ENCODE assay signal across 21 mouse cellular contexts in genomic region chr6:147944020-147944419, GRCm38 (mm10).
"Had no signal": no experiment of that assay in that cellular context is flagged by ENCODE, and none has a peak within 500 bp of the region (broad histone marks: within the 10 kb centered on the region; RNA-seq: fewer than 3 reads in every experiment).

No protein-coding gene starts in this region.

- H3K4me3 ChIP-seq: kidney, embryonic 15.5 days; limb, embryonic 12.5 days; limb, embryonic 15.5 days; midbrain, embryonic 10.5 days; midbrain, embryonic 13.5 days; myocyte; neural tube, embryonic 13.5 days had no signal

- DNase-seq: kidney, postnatal 10 days; kidney, postnatal 36 days; left cerebral cortex, postnatal 4 days; liver, postnatal 0 days; lung, embryonic 14.5 days; retina, postnatal 1 day; right cerebral cortex, postnatal 25 days; thymus, adult 18-20 months; thymus, postnatal 36 days had no signal

- H3K27me3 ChIP-seq: kidney, embryonic 15.5 days; limb, embryonic 15.5 days; midbrain, embryonic 13.5 days; neural tube, embryonic 13.5 days had no signal

- H3K36me3 ChIP-seq: kidney, embryonic 15.5 days; limb, embryonic 12.5 days; limb, embryonic 15.5 days; midbrain, embryonic 10.5 days; midbrain, embryonic 13.5 days; neural tube, embryonic 13.5 days had no signal

- H3K9me3 ChIP-seq: kidney, embryonic 15.5 days; limb, embryonic 12.5 days; limb, embryonic 15.5 days; midbrain, embryonic 10.5 days; midbrain, embryonic 13.5 days; neural tube, embryonic 13.5 days had no signal

- H3K4me2 ChIP-seq: kidney, embryonic 15.5 days; limb, embryonic 12.5 days; limb, embryonic 15.5 days; liver, embryonic 11.5 days; lung, embryonic 14.5 days; midbrain, embryonic 13.5 days; neural tube, embryonic 13.5 days had no signal

- H3K4me1 ChIP-seq: kidney, embryonic 15.5 days; limb, embryonic 12.5 days; limb, embryonic 15.5 days; midbrain, embryonic 10.5 days; midbrain, embryonic 13.5 days; neural tube, embryonic 13.5 days had no signal

- H3K27ac ChIP-seq: kidney, embryonic 15.5 days; limb, embryonic 12.5 days; limb, embryonic 15.5 days; liver, embryonic 14.5 days; macrophage; midbrain, embryonic 10.5 days; midbrain, embryonic 13.5 days; neural tube, embryonic 13.5 days had no signal

- H3K9ac ChIP-seq: kidney, embryonic 15.5 days; limb, embryonic 12.5 days; limb, embryonic 15.5 days; liver, embryonic 14.5 days; liver, postnatal 0 days; lung, embryonic 14.5 days; midbrain, embryonic 13.5 days; neural tube, embryonic 13.5 days had no signal

- ATAC-seq: liver, postnatal 0 days; lung, postnatal 0 days; midbrain, embryonic 13.5 days; midbrain, embryonic 16.5 days had no signal
